Mouse (Mus musculus) ES-E14 (cell line): ENCODE measurements around the gene Il25.

Source experiments
- HCFC1 ChIP-seq: IDR thresholded peaks from 2 replicates; pipeline ENCODE4 v1.6.1; 2012; ENCODE audit warnings: low read length, inconsistent platforms, borderline replicate concordance; ENCODE audit not compliant: insufficient read depth
- MAFK ChIP-seq: IDR thresholded peaks from 2 replicates; pipeline ENCODE4 v1.6.1; 2014; ENCODE audit warnings: mild to moderate bottlenecking, low read depth, low read length, inconsistent platforms; ENCODE audit not compliant: insufficient read depth
- ZC3H11A ChIP-seq: IDR thresholded peaks from 2 replicates; pipeline ENCODE4 v1.6.1; 2012; ENCODE audit warnings: low read depth, mild to moderate bottlenecking, inconsistent platforms, low read length, borderline replicate concordance

DNA sequence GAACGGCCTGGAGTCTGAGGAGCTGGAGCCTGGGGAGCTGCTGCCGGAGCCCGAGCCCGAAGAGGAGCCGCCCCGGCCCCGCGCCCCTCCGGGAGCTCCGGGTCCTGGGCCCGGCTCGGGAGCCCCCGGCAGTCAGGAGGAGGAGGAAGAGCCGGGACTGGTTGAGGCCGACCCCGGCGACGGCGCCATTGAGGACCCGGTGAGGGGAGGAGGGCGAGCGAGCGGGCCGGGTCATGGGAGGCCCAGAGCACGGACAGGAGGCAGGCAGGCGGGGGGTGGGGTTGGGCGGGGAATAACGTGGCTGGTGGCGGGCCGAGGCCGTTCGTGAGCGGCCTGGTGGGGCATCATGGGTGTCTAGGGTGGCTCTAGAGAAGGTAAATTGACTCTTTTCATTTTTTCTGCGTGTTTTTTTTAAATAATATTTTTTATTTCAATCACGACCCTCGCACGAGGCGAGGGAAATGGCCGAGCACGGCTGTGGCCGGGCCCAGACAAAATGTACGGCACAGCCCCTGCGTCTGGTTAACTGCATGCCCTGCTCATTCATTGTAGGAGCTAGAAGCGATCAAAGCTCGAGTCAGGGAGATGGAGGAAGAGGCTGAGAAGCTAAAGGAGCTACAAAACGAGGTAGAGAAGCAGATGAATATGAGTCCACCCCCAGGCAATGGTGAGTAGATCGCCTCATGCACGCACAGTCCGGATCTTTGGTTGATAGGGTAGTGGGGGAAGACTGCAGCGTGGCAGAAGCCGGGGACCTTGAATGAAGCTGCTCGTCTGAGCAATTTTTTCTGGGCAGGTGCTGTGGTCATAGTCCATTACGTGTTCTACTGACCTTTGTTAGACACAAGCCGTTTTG, 38.0 kb upstream of the Il25 start:
- TF ChIP-seq MAFK (no peak), ZC3H11A (no peak), HCFC1 (no peak)
